Mouse (Mus musculus): ENCODE results near the gene Malrd1. TPM values are rescaled to one million over a fixed set of nuclear protein-coding genes. Genes with fewer than 3 reads are reported as not detected.

Malrd1 gene
- total and polyA plus RNA-seq, 3 experiments, result not detected

DNA sequence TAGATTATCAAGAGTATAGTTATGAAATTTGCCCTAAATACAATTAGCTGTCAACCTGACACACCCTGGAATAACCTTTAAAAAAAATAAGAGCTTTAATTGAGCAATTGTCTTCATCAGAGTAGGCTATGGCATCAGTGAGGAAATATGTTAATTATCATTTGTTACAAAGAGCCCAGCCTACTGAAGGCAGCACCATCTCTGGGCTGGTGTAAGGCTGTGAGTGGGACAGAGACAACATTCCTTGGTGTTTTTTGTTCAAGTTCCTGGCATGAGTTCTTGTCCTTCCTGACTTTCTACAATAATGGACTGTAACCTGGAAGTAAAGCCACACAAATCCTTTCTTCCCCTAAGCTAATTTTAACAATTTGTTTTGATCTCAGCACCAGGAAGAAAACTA is 645.8 kb downstream of the Malrd1 start:
- no peak for DNase-seq (ENCODE audit: low read depth, low spot score)
- Histone ChIP-seq H3K4me1 (ENCODE audit: control insufficient read depth in 1 of 2, insufficient read depth in 2 of 2, low read length in 2 of 2) (no peaks in the 10 kb centered on the region), H3K79me2 (ENCODE audit: control insufficient read depth, insufficient read depth, low read length, poor library complexity) (no peaks in the 10 kb centered on the region)

DNA sequence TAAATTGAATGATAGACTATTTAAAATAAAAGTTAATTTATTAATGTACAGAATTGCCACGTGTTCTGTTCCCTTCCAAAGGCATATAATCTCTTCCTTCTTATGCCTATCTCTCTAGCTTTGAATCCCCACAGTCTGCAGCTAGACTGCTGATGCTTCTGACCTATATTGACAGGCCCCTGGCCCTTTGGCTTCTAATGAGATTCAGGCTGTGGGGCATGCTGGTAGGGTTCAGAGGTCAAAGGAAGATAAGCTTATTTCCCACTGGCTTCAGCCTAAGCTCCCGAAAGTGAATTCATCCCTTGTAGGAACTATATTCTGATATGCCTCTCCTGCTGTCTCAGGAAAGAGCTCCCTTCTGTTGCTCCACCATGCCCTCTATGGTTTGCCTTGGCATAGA is 647.1 kb downstream of the Malrd1 start:
- no peak overlapping the region for H3K27ac ChIP-seq (ENCODE audit: control insufficient read depth, low read depth, low read length)
- H3K9me3 ChIP-seq (replicated peaks; ENCODE audit: insufficient read depth, low read length), result no peaks in the 10 kb centered on the region
- H3K9ac ChIP-seq (ENCODE audit: control insufficient read depth, low read depth, low read length, poor library complexity, severe bottlenecking), result no peak overlapping the region
- no peak for TF ChIP-seq USF2 (IDR thresholded peaks at IDR 0.05; ENCODE audit: borderline replicate concordance in 1 of 2, insufficient read depth in 1 of 2, low read depth in 1 of 2, low read length in 2 of 2)
- TF ChIP-seq POLR2AphosphoS2 (IDR thresholded peaks at IDR 0.05; ENCODE audit: low read length), result no peak
- no peak for TF ChIP-seq BHLHE40 (IDR thresholded peaks at IDR 0.05; ENCODE audit: borderline replicate concordance, low read depth, low read length)
- H3K27me3 ChIP-seq (ENCODE audit: control insufficient read depth in 1 of 2, insufficient read depth in 2 of 2, low read length in 2 of 2), result no peaks in the 10 kb centered on the region
- no peak for DNase-seq (ENCODE audit: low read depth, low spot score)
- no peak overlapping the region for H3K4me3 ChIP-seq (ENCODE audit: control insufficient read depth in 1 of 2, insufficient read depth in 1 of 2, low read depth in 2 of 2, low read length in 2 of 2)
- H3K36me3 ChIP-seq (ENCODE audit: control insufficient read depth in 1 of 2, insufficient read depth in 2 of 2, low read length in 2 of 2), result no peaks in the 10 kb centered on the region
- H3K79me2 ChIP-seq (ENCODE audit: control insufficient read depth, insufficient read depth, low read length, poor library complexity), result no peaks in the 10 kb centered on the region
- H3K4me1 ChIP-seq (ENCODE audit: control insufficient read depth in 1 of 2, insufficient read depth in 2 of 2, low read length in 2 of 2), result no peaks in the 10 kb centered on the region

More for the DNA sequence above, 645.8 kb downstream of the Malrd1 start:
- no peaks in the 10 kb centered on the region for H3K36me3 ChIP-seq (ENCODE audit: control insufficient read depth in 1 of 2, insufficient read depth in 2 of 2, low read length in 2 of 2)
- H3K9ac ChIP-seq (ENCODE audit: control insufficient read depth, low read depth, low read length, poor library complexity, severe bottlenecking), result no peak overlapping the region
- no peaks in the 10 kb centered on the region for H3K27me3 ChIP-seq (ENCODE audit: control insufficient read depth in 1 of 2, insufficient read depth in 2 of 2, low read length in 2 of 2)
- TF ChIP-seq RCOR1 (IDR thresholded peaks at IDR 0.05; ENCODE audit: low read depth, low read length) (no peak), CTCF (IDR thresholded peaks at IDR 0.05 in 2 of 3, conservative IDR thresholded peaks at IDR 0.05 in 1 of 3; ENCODE audit: control insufficient read depth in 1 of 3, insufficient read depth in 1 of 3, low read depth in 2 of 3, low read length in 3 of 3, poor library complexity in 1 of 3, severe bottlenecking in 1 of 3) (no peak), MXI1 (IDR thresholded peaks at IDR 0.05; ENCODE audit: low read depth, low read length) (no peak), GATA1 (IDR thresholded peaks at IDR 0.05; ENCODE audit: low read depth, low read length) (no peak), RAD21 (IDR thresholded peaks at IDR 0.05; ENCODE audit: low read depth, low read length) (no peak), JUND (IDR thresholded peaks at IDR 0.05; ENCODE audit: low read depth, low read length) (no peak), TBP (IDR thresholded peaks at IDR 0.05; ENCODE audit: low read depth, low read length) (no peak), KAT2A (conservative IDR thresholded peaks at IDR 0.05; ENCODE audit: low read depth, low read length) (no peak), MYB (IDR thresholded peaks at IDR 0.05; ENCODE audit: low read depth, low read length) (no peak), MAZ (IDR thresholded peaks at IDR 0.05; ENCODE audit: low read depth, low read length) (no peak), GABPA (IDR thresholded peaks at IDR 0.05; ENCODE audit: low read depth, low read length) (no peak), UBTF (IDR thresholded peaks at IDR 0.05; ENCODE audit: borderline replicate concordance, insufficient read depth, low read depth, low read length) (no peak), ZKSCAN1 (IDR thresholded peaks at IDR 0.05; ENCODE audit: low read depth, low read length) (no peak), CHD2 (IDR thresholded peaks at IDR 0.05; ENCODE audit: low read length) (no peak), POLR2AphosphoS5 (IDR thresholded peaks at IDR 0.05; ENCODE audit: borderline replicate concordance, low read depth, low read length) (no peak), SMC3 (IDR thresholded peaks at IDR 0.05; ENCODE audit: low read depth, low read length) (no peak), CHD1 (IDR thresholded peaks at IDR 0.05; ENCODE audit: low read depth, low read length) (no peak), NELFE (IDR thresholded peaks at IDR 0.05; ENCODE audit: low read depth, low read length) (no peak)
- H3K4me3 ChIP-seq (ENCODE audit: control insufficient read depth in 1 of 2, insufficient read depth in 1 of 2, low read depth in 2 of 2, low read length in 2 of 2), result no peak overlapping the region
- H3K9me3 ChIP-seq (replicated peaks; ENCODE audit: insufficient read depth, low read length), result no peaks in the 10 kb centered on the region
- H3K27ac ChIP-seq (ENCODE audit: control insufficient read depth, low read depth, low read length), result no peak overlapping the region
